Mouse (Mus musculus) neural tube, postnatal 0 days (tissue): ENCODE results near the gene Calcr. TPM values are rescaled to one million over a fixed set of nuclear protein-coding genes. Genes with fewer than 3 reads are reported as not detected.

ENCODE experiments used
- microRNA counts: library from miRNA; unstranded; fragments of <30 nt; microRNA quantifications from one replicate; lab custom pipeline; 2015
- microRNA-seq: library from miRNA; unstranded; fragments of <30 nt; microRNA quantifications from one replicate; pipeline ENCODE4, GENCODE M21; 2016
- polyA plus RNA-seq: library from polyadenylated mRNA; unstranded; fragments of >200 nt; fragmentation: Nextera tagmentation; extraction: Ambion mirVana; gene quantifications from 2 replicates; pipeline ENCODE4 v1.2.1, GENCODE M21; 2015

Gene Calcr
- polyA plus RNA-seq: 0.71 and 0.76 TPM in 2 replicates

GRCm38 (mm10) chr6:3764230-3764764 lies at the start of gene Calcr:
TSS of gene Calcr (minus strand) at chr6:3764714.

MicroRNAs encoded within 50 kb of the gene (microRNA counts, 519-probe panel; counts per million panel counts)
- microRNA mmu-miR-489 (lab: Ali Mortazavi, UCI) (40.5 counts per million), microRNA mmu-miR-653 (lab: Ali Mortazavi, UCI) (40.5 counts per million)

Small RNA genes within 50 kb of the gene (microRNA-seq; reads per million reads assigned to microRNA genes)
- gene Mir489: not detected
- not detected for gene Mir653

Other genes starting within 250 kb of the Calcr start
- 1.0 and 1.1 TPM in 2 replicates for gene Tfpi2, start 224.2 kb upstream of the Calcr start, polyA plus RNA-seq
- not detected in 2 replicates for gene Gngt1, start 229.1 kb upstream of the Calcr start, polyA plus RNA-seq
- gene Gng11, start 239.2 kb upstream of the Calcr start, polyA plus RNA-seq: 27.9 and 44.2 TPM in 2 replicates